Mouse (Mus musculus) left cerebral cortex, postnatal 25 days (tissue): Measurements from ENCODE around the gene Reps2. TPM values are rescaled to one million over a fixed set of nuclear protein-coding genes. Genes with fewer than 3 reads are reported as not detected.
A peak's percentile ranks its signal among the peaks of the same experiment; 100 is the strongest.

Experiments used
- DNase-seq, 2 experiments: peaks; one replicate each; pipeline ENCODE4 v3.0.0; 2022; ENCODE audit warnings: low spot score in 2 of 2, mixed read lengths in 1 of 2
- intact Hi-C: fragments of 180-260 bp; cut with DNase I; formaldehyde crosslinking; loops from one replicate; pipeline ENCODE4 v1.15.1; 2025
- total RNA-seq, 2 experiments: library from RNA; stranded (reverse); gene quantifications; 2 replicates each; pipeline ENCODE4 v1.2.3; 2021

Reps2 gene
- total RNA-seq, 2 experiments from 2014 or later = 147 to 148 TPM

GRCm38 (mm10) chrX:162413124-162413523 is 230.3 kb downstream of the Reps2 start:
- DNase-seq = peak in 1 of 2 experiments; percentile 66
- intact Hi-C loops = no loop called here

- intact Hi-C loops = no loop called here
- DNase-seq = no peak
Measured at GRCm38 (mm10) chrX:162407291-162407690, 236.2 kb downstream of the Reps2 start.

- peak in 1 of 2 experiments; percentile 48 for DNase-seq
- intact Hi-C loops = no loop called here
Measured at GRCm38 (mm10) chrX:162402487-162402886, 241.0 kb downstream of the Reps2 start.

GRCm38 (mm10) chrX:162380730-162381129 is 262.7 kb downstream of the Reps2 start:
- intact Hi-C loops = no loop called here
- peak in 1 of 2 experiments; percentile 63 for DNase-seq

- intact Hi-C loops = no loop called here
- no peak for DNase-seq
Measured at GRCm38 (mm10) chrX:162363206-162363605, 280.2 kb downstream of the Reps2 start.

Other genes starting within 250 kb of the Reps2 start
- gene Rbbp7, start 116.8 kb upstream of the Reps2 start, total RNA-seq = 100 to 1,000 TPM; 135 to 145 TPM
- 10 to 100 TPM; 18.2 to 21.0 TPM for gene Txlng, start 185.8 kb upstream of the Reps2 start, total RNA-seq
- gene Syap1, start 244.8 kb upstream of the Reps2 start, total RNA-seq = 10 to 100 TPM; 28.1 to 28.7 TPM